Mouse (Mus musculus): Measurements from ENCODE around the gene Cbll1.
"Not testable (repeated sequence)": the region's sequence is repeated elsewhere in the genome, so short reads cannot be mapped to it uniquely, and the experiment has no call there.

The Cbll1 gene

GRCm38 (mm10) chr12:31498936-31499313 lies 491 bp downstream of the Cbll1 start:
- DNase-seq (ENCODE audit: low spot score) = no peak

- DNase-seq (ENCODE audit: low spot score) = no peak
Observed at GRCm38 (mm10) chr12:31486431-31486830, 13.0 kb downstream of the Cbll1 start.

- DNase-seq (ENCODE audit: low spot score) = not testable (repeated sequence)
Observed at GRCm38 (mm10) chr12:31478182-31478581, 21.2 kb downstream of the Cbll1 start.

GRCm38 (mm10) chr12:31462615-31463014 lies 36.8 kb downstream of the Cbll1 start:
- no peak for DNase-seq (ENCODE audit: low spot score)

- DNase-seq (ENCODE audit: low spot score) = no peak
Observed at GRCm38 (mm10) chr12:31461371-31461770, 38.0 kb downstream of the Cbll1 start.

GRCm38 (mm10) chr12:31460270-31460669 lies 39.1 kb downstream of the Cbll1 start:
- not testable (repeated sequence) for DNase-seq (ENCODE audit: low spot score)

GRCm38 (mm10) chr12:31458474-31458873 lies 40.9 kb downstream of the Cbll1 start:
- no peak for DNase-seq (ENCODE audit: low spot score)

GRCm38 (mm10) chr12:31456271-31456670 lies 43.1 kb downstream of the Cbll1 start:
- no peak for DNase-seq (ENCODE audit: low spot score)

- no peak for DNase-seq (ENCODE audit: low spot score)
Observed at GRCm38 (mm10) chr12:31449341-31449740, 50.1 kb downstream of the Cbll1 start.

GRCm38 (mm10) chr12:31444827-31445226 lies 54.6 kb downstream of the Cbll1 start:
- DNase-seq (ENCODE audit: low spot score) = no peak

GRCm38 (mm10) chr12:31444131-31444546 lies 55.3 kb downstream of the Cbll1 start:
- peak; percentile 85 for DNase-seq (ENCODE audit: low spot score)

- DNase-seq (ENCODE audit: low spot score) = no peak
Observed at GRCm38 (mm10) chr12:31439612-31440011, 59.8 kb downstream of the Cbll1 start.

- DNase-seq (ENCODE audit: low spot score) = no peak
Observed at GRCm38 (mm10) chr12:31437791-31438190, 61.6 kb downstream of the Cbll1 start.
